Mouse (Mus musculus) kidney, embryonic 14.5 days (tissue): ENCODE measurements around the gene Krt80. TPM values are rescaled to one million over a fixed set of nuclear protein-coding genes. Genes with fewer than 3 reads are reported as not detected.

Source experiments
- ATAC-seq: fragments of 200-750 bp; cut with Nextera tagmentation; 2 replicates; pipeline ENCODE4 v1.8.0; 2017; ENCODE audit warnings: moderate number of reproducible peaks, mild to moderate bottlenecking, moderate TSS enrichment, moderate library complexity; ENCODE audit not compliant: low FRiP score, low TSS enrichment
- H3K27ac ChIP-seq: fragments of 300-500 bp; sonication (generic); 2 replicates; pipeline ENCODE4 v1.5.1; 2014; ENCODE audit warnings: low read depth, mild to moderate bottlenecking, low read length, moderate library complexity, mixed read lengths
- H3K27me3 ChIP-seq: fragments of 300-500 bp; sonication (generic); 2 replicates; pipeline ENCODE4 v1.6.1; 2014; ENCODE audit warnings: mild to moderate bottlenecking, low read length; ENCODE audit not compliant: control insufficient read depth, insufficient read depth
- H3K36me3 ChIP-seq: fragments of 300-500 bp; sonication (generic); 2 replicates; pipeline ENCODE4 v1.6.1; 2014; ENCODE audit warnings: low read length, mixed read lengths; ENCODE audit not compliant: control insufficient read depth, insufficient read depth
- H3K4me1 ChIP-seq: fragments of 300-500 bp; sonication (generic); 2 replicates; pipeline ENCODE4 v1.6.1; 2014; ENCODE audit warnings: low read length, mixed read lengths; ENCODE audit not compliant: control insufficient read depth, insufficient read depth
- H3K4me2 ChIP-seq: fragments of 300-500 bp; sonication (generic); replicated peaks from 2 replicates; pipeline ENCODE4 v1.6.1; 2014; ENCODE audit warnings: low read depth, mild to moderate bottlenecking, low read length
- H3K4me3 ChIP-seq: fragments of 300-500 bp; sonication (generic); 2 replicates; pipeline ENCODE4 v1.5.1; 2014; ENCODE audit warnings: mild to moderate bottlenecking, low read length
- H3K9ac ChIP-seq: fragments of 300-500 bp; sonication (generic); 2 replicates; pipeline ENCODE4 v1.6.1; 2014; ENCODE audit warnings: low read depth, mild to moderate bottlenecking, low read length, moderate library complexity
- H3K9me3 ChIP-seq: fragments of 300-500 bp; sonication (generic); 2 replicates; pipeline ENCODE4 v1.6.1; 2016; ENCODE audit warnings: low read length; ENCODE audit not compliant: control insufficient read depth
- WGBS: fragments of 180-500 bp; shearing (Covaris S2); extraction: QIAGEN DNeasy Blood & Tissue Kit; methylation state at CpG from one replicate; pipeline ENCODE4 v1.1.7; 2014; 5-methylcytosine and 5-hydroxymethylcytosine counted together
- polyA plus RNA-seq: library from polyadenylated mRNA; unstranded; fragments of >200 nt; fragmentation: Nextera tagmentation; extraction: Ambion mirVana; gene quantifications from 2 replicates; pipeline ENCODE4 v1.2.1, GENCODE M21; 2014

Gene Krt80
- polyA plus RNA-seq, 1 experiment from 2014 or later = 3.6 TPM

DNA sequence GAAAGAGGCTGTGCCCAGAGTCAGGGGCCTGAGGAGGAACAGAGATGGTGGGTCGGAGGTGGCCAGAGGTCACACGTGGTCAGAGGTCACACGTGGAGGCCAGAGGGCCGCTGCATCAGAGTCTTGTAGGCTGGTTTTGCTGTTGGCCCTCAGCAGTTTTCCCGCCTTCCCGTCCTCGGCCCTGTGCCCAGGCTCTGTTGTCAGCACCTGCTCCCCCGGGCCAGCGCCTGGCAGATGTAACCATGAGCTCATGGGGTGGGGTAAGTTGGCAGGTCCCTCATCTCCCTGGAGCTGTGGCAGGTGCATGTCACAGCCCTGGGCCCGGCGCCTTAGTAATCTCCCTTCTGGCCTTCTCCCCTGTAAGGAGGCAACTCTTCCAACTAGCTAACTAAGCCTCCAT, 12.8 kb upstream of the Krt80 start:
- Histone ChIP-seq H3K36me3 (no peaks in the 10 kb centered on the region), H3K9me3 (no peaks in the 10 kb centered on the region), H3K27me3 (no peaks in the 10 kb centered on the region; the same call in 1 of the 2 replicates), H3K4me2 (no peak overlapping the region), H3K9ac (no peak overlapping the region), H3K4me3 (no peak overlapping the region), H3K4me1 (peaks cover under 1% of the 10 kb centered on the region; the same call in 1 of the 2 replicates), H3K27ac (no peak overlapping the region)
- 81% methylated on average over 11 of the region's 11 CpGs for WGBS
- no peak for ATAC-seq

DNA sequence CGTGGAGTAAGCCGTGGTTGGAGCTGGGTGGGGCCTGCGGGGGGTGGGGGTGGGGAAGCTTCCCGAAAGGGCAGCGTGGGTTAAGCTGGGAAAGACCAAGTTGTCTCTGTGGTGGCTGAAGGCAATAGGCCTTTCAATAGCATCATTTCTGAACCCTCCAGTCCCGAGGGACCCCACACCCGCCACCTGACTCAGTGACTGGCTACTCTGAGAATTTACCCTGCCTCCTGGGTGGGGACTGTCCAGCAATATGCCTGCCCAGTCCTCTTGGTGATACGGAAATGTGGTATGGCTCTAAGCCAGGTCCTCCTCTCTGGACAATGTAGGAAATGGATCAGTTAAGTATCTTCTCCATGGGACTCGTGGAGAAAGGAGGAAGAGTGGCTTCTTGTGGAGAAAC, 11.8 kb upstream of the Krt80 start:
- H3K9ac ChIP-seq = no peak overlapping the region
- WGBS = 72% methylated on average over 9 of the region's 9 CpGs
- H3K4me1 ChIP-seq = peaks cover 11% of the 10 kb centered on the region
- no peaks in the 10 kb centered on the region; the same call in 1 of the 2 replicates for H3K27me3 ChIP-seq
- no peaks in the 10 kb centered on the region for H3K36me3 ChIP-seq
- no peak overlapping the region for H3K4me3 ChIP-seq
- no peak overlapping the region for H3K27ac ChIP-seq
- H3K4me2 ChIP-seq = no peak overlapping the region
- no peaks in the 10 kb centered on the region for H3K9me3 ChIP-seq
- ATAC-seq = no peak

DNA sequence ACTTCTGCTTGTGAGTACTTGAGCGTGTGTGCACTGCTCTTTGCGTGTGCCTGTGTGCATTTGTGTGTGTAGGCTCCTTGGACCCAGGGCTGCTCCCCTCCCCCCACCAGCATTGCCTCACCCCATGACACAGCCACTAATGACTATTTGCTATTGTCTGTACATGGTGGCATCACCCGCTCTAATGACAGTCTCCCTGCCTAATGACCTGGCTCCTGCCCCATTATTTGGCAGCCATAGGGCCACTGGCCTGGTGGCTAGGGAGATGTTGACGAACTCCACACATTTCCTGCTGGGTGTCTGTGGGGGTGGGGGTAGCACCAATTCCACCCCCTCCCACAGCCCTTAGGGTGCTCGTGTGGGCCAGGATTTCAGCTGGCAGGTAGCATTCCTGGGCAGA, 8.7 kb upstream of the Krt80 start:
- WGBS = 75% methylated on average over 5 of the region's 5 CpGs
- no peak for ATAC-seq
- no peak overlapping the region for H3K4me2 ChIP-seq

DNA sequence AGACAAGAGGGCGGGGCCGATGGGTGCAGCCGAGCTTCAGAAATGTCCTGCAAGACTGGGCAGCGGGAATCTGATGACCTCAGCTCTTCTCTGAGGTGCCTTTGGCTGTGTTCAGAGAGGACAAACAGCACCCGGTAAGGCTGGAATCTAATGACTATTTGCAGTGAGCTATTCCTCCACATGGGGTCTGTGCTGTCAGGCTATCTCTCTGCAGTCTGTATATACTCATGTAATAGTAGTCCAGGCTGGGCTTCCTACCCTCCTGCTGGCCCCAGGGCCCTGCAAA, 6.8 kb upstream of the Krt80 start:
- 49% methylated on average over 5 of the region's 5 CpGs for WGBS
- Histone ChIP-seq H3K9ac (no peak overlapping the region), H3K9me3 (no peaks in the 10 kb centered on the region), H3K27ac (peak overlapping the region; percentile 51; the same call in 1 of the 2 replicates), H3K4me2 (no peak overlapping the region), H3K27me3 (no peaks in the 10 kb centered on the region), H3K4me1 (peaks cover 24% of the 10 kb centered on the region), H3K36me3 (no peaks in the 10 kb centered on the region), H3K4me3 (no peak overlapping the region)
- peak; percentile 40 for ATAC-seq

More for the DNA sequence above, 8.7 kb upstream of the Krt80 start:
- H3K9me3 ChIP-seq = no peaks in the 10 kb centered on the region
- H3K9ac ChIP-seq = no peak overlapping the region
- no peaks in the 10 kb centered on the region; the same call in 1 of the 2 replicates for H3K27me3 ChIP-seq
- no peak overlapping the region for H3K27ac ChIP-seq
- no peaks in the 10 kb centered on the region for H3K36me3 ChIP-seq
- peaks cover 24% of the 10 kb centered on the region for H3K4me1 ChIP-seq
- H3K4me3 ChIP-seq = no peak overlapping the region

DNA sequence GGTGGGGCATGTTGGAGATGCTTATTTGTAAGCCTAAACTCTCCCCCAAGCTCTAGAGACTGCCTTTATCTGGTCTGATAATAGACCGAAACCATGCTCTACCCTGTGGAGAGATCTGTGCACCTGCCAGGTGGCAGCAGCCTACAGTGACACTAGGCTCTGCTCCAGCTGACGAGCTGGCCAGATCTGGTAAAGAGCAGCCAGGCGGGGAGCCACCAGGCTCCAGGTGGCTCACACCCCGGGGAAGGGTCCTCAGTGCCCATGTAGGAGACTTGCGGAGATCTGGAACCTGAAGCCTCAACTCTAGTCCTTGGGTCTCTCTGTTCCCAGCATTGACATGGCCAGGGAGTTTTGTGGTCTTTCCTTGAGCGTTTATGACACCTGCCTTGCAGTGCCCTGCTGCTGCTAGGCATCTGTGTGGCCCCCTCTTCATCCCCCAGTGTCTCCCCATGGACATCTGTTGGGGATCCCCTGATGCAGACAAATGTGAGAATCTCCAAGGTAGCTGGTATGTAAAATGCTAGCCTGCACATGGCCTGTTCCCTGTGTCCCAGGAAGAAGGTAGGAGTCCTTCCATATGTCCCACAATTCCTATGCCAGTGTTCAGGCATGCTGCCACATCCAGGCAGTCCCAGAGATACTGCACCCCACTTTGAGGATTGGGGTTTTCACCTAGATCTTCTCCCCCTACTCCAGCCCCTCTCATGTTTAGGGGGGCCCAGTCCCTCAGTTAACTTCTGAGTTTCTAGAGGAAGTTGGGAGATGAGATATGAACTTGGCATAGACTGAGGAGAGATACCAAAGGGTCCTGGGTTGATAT, 6.2 kb upstream of the Krt80 start:
- H3K27ac ChIP-seq = peak overlapping the region; percentile 24; the same call in 1 of the 2 replicates
- H3K9me3 ChIP-seq = no peaks in the 10 kb centered on the region
- no peak for ATAC-seq
- H3K9ac ChIP-seq = no peak overlapping the region
- H3K4me1 ChIP-seq = peaks cover 24% of the 10 kb centered on the region
- H3K27me3 ChIP-seq = no peaks in the 10 kb centered on the region
- H3K4me2 ChIP-seq = no peak overlapping the region
- no peaks in the 10 kb centered on the region for H3K36me3 ChIP-seq
- H3K4me3 ChIP-seq = no peak overlapping the region
- 72% methylated on average over 6 of the region's 6 CpGs for WGBS

DNA sequence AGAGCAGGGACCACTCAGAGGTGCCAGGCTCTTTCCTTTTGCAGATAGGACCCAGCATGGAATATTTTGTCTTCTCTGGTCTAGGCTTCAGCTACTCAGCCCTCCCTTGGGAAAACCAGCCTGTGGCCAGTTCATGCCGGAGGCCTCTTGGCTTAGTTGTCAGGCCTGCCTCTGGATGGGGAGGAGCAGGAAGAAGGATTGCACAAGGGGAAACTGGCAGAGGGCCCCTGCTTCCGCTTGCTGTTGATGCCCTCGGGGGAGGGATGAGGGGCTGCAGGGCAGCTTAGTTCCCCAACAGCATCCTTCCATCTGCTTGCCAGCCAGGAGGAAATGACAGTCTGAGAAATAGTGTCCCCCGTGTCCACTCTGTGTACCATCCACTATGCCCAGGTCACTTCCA, 4.9 kb upstream of the Krt80 start:
- Histone ChIP-seq H3K36me3 (no peaks in the 10 kb centered on the region), H3K27me3 (no peaks in the 10 kb centered on the region), H3K9me3 (no peaks in the 10 kb centered on the region), H3K27ac (no peak overlapping the region), H3K4me2 (no peak overlapping the region), H3K4me1 (peaks cover 26% of the 10 kb centered on the region), H3K9ac (no peak overlapping the region), H3K4me3 (no peak overlapping the region)
- WGBS = 40% methylated on average over 4 of the region's 4 CpGs
- ATAC-seq = no peak

DNA sequence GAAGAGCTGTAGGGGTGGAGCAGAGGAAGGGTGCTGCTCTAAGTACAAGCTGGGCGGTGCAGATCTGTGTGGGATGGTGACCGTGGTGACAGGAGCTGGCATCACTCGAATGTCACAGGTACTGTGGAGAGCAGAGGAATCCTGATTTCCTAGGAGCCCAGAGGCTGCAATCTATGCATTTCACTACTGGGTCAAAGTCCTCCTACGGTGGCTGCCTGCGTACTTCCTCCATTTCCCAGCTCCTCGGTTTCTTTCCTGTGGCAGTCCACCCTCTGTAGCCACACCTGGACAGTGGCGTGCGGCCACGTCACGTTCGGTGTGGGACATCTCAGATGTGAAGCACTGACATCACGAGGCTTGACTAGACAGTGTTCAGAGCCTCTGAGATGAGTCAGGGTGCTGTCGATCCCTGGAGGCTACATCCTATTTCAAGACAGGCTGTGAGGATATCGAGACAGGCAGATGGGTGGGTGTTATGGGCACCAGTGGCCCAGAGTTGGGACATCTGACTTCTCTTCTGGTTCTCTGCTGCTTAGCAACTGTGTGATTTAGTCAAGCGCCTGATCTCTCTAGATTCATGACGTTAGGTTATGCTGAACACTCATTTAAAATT, 3.4 kb upstream of the Krt80 start:
- no peak for ATAC-seq
- H3K27ac ChIP-seq = no peak overlapping the region
- WGBS = 86% methylated on average over 16 of the region's 16 CpGs
- H3K4me1 ChIP-seq = peaks cover 29% of the 10 kb centered on the region
- no peaks in the 10 kb centered on the region for H3K9me3 ChIP-seq
- H3K4me3 ChIP-seq = no peak overlapping the region
- no peaks in the 10 kb centered on the region for H3K27me3 ChIP-seq
- no peak overlapping the region for H3K4me2 ChIP-seq
- H3K36me3 ChIP-seq = no peaks in the 10 kb centered on the region
- H3K9ac ChIP-seq = no peak overlapping the region

DNA sequence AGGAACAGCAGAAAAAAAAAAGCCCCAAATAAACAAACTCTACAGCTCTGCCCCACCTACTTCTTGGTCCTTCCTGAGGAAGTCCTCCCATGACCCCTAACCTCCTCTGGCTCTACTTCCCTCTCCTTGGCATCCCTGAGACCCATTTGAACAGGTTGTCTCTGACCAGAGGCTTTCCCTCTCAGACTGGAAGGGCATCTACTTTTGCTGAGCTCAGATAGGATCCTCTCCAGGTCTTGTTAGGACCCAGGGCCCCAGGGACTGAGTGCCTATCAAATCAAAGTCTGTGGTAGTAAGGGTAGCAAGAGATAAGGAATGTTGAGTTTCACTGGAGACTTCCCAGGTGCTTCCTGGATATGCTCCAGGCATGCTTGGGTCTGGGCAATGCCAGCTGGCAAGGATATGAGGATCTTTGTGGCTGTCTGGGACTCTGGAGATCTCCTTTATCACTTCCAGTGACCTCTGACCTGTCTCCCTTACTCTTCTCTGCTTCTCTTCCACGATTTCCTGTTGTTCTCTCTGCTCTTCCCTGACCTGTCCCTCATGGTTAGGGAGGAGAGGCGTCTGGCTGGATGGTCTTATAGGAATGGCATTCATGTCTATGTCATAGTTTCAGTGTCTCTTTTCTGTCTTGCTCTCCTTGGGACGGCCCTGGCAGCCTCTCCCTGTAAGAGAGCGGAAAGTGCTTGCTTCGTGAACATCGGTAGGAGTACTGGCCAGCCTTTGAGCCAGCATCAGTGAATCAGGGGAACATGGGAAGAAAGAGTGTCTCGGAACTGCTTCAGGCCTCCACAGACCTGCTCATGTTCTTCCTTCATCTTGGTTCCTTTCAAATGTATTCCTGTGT, 2.4 kb upstream of the Krt80 start:
- no peak for ATAC-seq
- H3K9ac ChIP-seq = no peak overlapping the region
- no peaks in the 10 kb centered on the region for H3K9me3 ChIP-seq
- H3K27ac ChIP-seq = no peak overlapping the region
- H3K4me3 ChIP-seq = no peak overlapping the region
- H3K4me2 ChIP-seq = no peak overlapping the region
- H3K36me3 ChIP-seq = no peaks in the 10 kb centered on the region
- H3K4me1 ChIP-seq = peaks cover 23% of the 10 kb centered on the region
- no peaks in the 10 kb centered on the region for H3K27me3 ChIP-seq
- 66% methylated on average over 7 of the region's 7 CpGs for WGBS
